In genomic region chr7:75862427-75862781, GRCm38 (mm10) we compare ENCODE assay signal across 7 mouse cellular contexts. TPM values are rescaled to one million over a fixed set of nuclear protein-coding genes. Genes with fewer than 3 reads are reported as not detected.
DNase-seq lines count a peak whose midpoint lies in the region; ATAC-seq and TF ChIP-seq lines count a peak whose summit lies in the region.
"Not testable (repeated sequence)": the region's sequence is repeated elsewhere in the genome, so short reads cannot be mapped to it uniquely, and the experiment has no call there.

No protein-coding gene starts in this region.

- H3K36me3 ChIP-seq in heart, embryonic 15.5 days = peaks cover 33% of the 10 kb centered on the region
- H3K36me3 ChIP-seq in intestine, postnatal 0 days (ENCODE audit: control insufficient read depth, insufficient read depth) = peaks cover 28% of the 10 kb centered on the region
- H3K36me3 ChIP-seq in liver, embryonic 12.5 days = peaks cover 55% of the 10 kb centered on the region
- H3K36me3 ChIP-seq in liver, embryonic 16.5 days (ENCODE audit: control insufficient read depth, insufficient read depth) = peaks cover 28% of the 10 kb centered on the region

- H3K27me3 ChIP-seq in heart, embryonic 15.5 days; intestine, postnatal 0 days (replicated peaks; ENCODE audit: control insufficient read depth, insufficient read depth, low read length); liver, embryonic 12.5 days (replicated peaks); liver, embryonic 16.5 days (ENCODE audit: control insufficient read depth, insufficient read depth, low read depth, low read length): not testable (repeated sequence)

- not testable (repeated sequence) for H3K4me2 ChIP-seq in heart, embryonic 15.5 days; intestine, postnatal 0 days (replicated peaks; ENCODE audit: low read depth); liver, embryonic 12.5 days; liver, embryonic 16.5 days (ENCODE audit: low read depth, low read length)

- H3K27ac ChIP-seq in bone marrow, adult 2 months (ENCODE audit: control insufficient read depth, insufficient read depth, low read depth, low read length, poor library complexity) = peak overlapping the region; percentile 23; the same call in 1 of the 2 replicates
- peak overlapping the region; percentile 61 for H3K27ac ChIP-seq in heart, embryonic 15.5 days
- H3K27ac ChIP-seq in intestine, postnatal 0 days (ENCODE audit: low read depth, low read length) = not testable (repeated sequence)
- H3K27ac ChIP-seq in liver, embryonic 12.5 days = peak overlapping the region; percentile 78
- H3K27ac ChIP-seq in liver, embryonic 16.5 days (ENCODE audit: low read length) = peak overlapping the region; percentile 84

- H3K4me1 ChIP-seq in bone marrow, adult 2 months (ENCODE audit: control insufficient read depth, insufficient read depth, low read length); intestine, postnatal 0 days (replicated peaks; ENCODE audit: control insufficient read depth, insufficient read depth, low read length): not testable (repeated sequence)
- peaks cover 21% of the 10 kb centered on the region for H3K4me1 ChIP-seq in heart, embryonic 15.5 days (replicated peaks)
- H3K4me1 ChIP-seq in liver, embryonic 12.5 days = peaks cover 52% of the 10 kb centered on the region
- peaks cover 36% of the 10 kb centered on the region for H3K4me1 ChIP-seq in liver, embryonic 16.5 days (ENCODE audit: control insufficient read depth, low read depth, low read length)

- DNase-seq in spleen, postnatal 10 days (ENCODE audit: low spot score in 2 of 2) = peak; percentile 45 to 63

- H3K9me3 ChIP-seq in heart, embryonic 15.5 days (replicated peaks); intestine, postnatal 0 days (ENCODE audit: control insufficient read depth); liver, embryonic 12.5 days (replicated peaks); liver, embryonic 16.5 days (replicated peaks; ENCODE audit: control insufficient read depth, low read length): not testable (repeated sequence)

- peak; percentile 62 for ATAC-seq in erythroblast, adult 5-6 weeks (replicated peaks; ENCODE audit: low FRiP score, poor library complexity, severe bottlenecking)
- not testable (repeated sequence) for ATAC-seq in heart, embryonic 15.5 days (replicated peaks; ENCODE audit: insufficient number of reproducible peaks, insufficient read depth, low FRiP score, low read depth); liver, embryonic 12.5 days; liver, embryonic 16.5 days (ENCODE audit: low read depth)
- peak; percentile 53; the same call in 1 of the 2 replicates for ATAC-seq in intestine, postnatal 0 days

- H3K4me3 ChIP-seq in bone marrow, adult 2 months (replicated peaks; ENCODE audit: control insufficient read depth, low read depth, low read length); heart, embryonic 15.5 days; intestine, postnatal 0 days (ENCODE audit: low read depth, low read length); liver, embryonic 12.5 days; liver, embryonic 16.5 days (ENCODE audit: low read depth, low read length): not testable (repeated sequence)

- H3K9ac ChIP-seq in heart, embryonic 15.5 days; intestine, postnatal 0 days (ENCODE audit: low read depth, low read length); liver, embryonic 12.5 days; liver, embryonic 16.5 days (ENCODE audit: low read depth, low read length): not testable (repeated sequence)

- WGBS in bone marrow, adult 2 months = 75% methylated on average over 6 of the region's 6 CpGs
- 88% methylated on average over 6 of the region's 6 CpGs for WGBS in heart, embryonic 15.5 days
- WGBS in intestine, postnatal 0 days = 55% methylated on average over 6 of the region's 6 CpGs
- WGBS in liver, embryonic 12.5 days (ENCODE audit: insufficient replicate concordance) = 73% methylated on average over 6 of the region's 6 CpGs
- 65% methylated on average over 6 of the region's 6 CpGs for WGBS in liver, embryonic 16.5 days (ENCODE audit: insufficient replicate concordance)

- not testable (repeated sequence) for TF ChIP-seq CTCF in bone marrow, adult 2 months (IDR thresholded peaks at IDR 0.05; ENCODE audit: control insufficient read depth, insufficient read depth, low read length)
- TF ChIP-seq CTCF in intestine, postnatal 0 days (IDR thresholded peaks at IDR 0.05; ENCODE audit: low read depth) = peak; percentile 29; the same call in 1 of the 2 replicates

- not testable (repeated sequence) for TF ChIP-seq POLR2A in bone marrow, adult 2 months (IDR thresholded peaks at IDR 0.05; ENCODE audit: borderline replicate concordance, control insufficient read depth, low read depth, low read length)

RNA-seq across cellular contexts. Expression of gene Klhl25, which starts 14.3 kb away (rescaled TPM):
- 17.1 and 24.2 TPM in 2 replicates for polyA plus RNA-seq in bone marrow, adult 2 months (2011; ENCODE audit: insufficient read depth, insufficient read length, low replicate concordance, missing spikeins)
- total RNA-seq in erythroblast, adult 5-6 weeks (2015; ENCODE audit: low replicate concordance) = 74.7 and 77.5 TPM in 2 replicates
- total RNA-seq in erythroblast, adult 5-6 weeks (2017; ENCODE audit: low replicate concordance) = 189 and 190 TPM in 2 replicates
- 7.7 and 11.5 TPM in 2 replicates for polyA plus RNA-seq in heart, embryonic 15.5 days (2015; fragmentation: Nextera tagmentation; extraction: Ambion mirVana)
- 4.2 and 5.0 TPM in 2 replicates for polyA plus RNA-seq in intestine, postnatal 0 days (2015; fragmentation: Nextera tagmentation; extraction: Ambion mirVana)
- polyA plus RNA-seq in liver, embryonic 12.5 days (2016; fragmentation: Nextera tagmentation; extraction: Ambion mirVana) = 12.1 and 12.2 TPM in 2 replicates
- 19.4 and 22.5 TPM in 2 replicates for polyA plus RNA-seq in liver, embryonic 16.5 days (2015; fragmentation: Nextera tagmentation; extraction: Ambion mirVana)
